Mouse (Mus musculus) CH12.LX (cell line): ENCODE results near the gene Ptger3. TPM values are rescaled to one million over a fixed set of nuclear protein-coding genes. Genes with fewer than 3 reads are reported as not detected.
A peak's percentile ranks its signal among the peaks of the same experiment; 100 is the strongest.

Experiments used
- DNase-seq: peaks from one replicate; pipeline ENCODE4 v3.0.0-alpha.2; 2013; ENCODE audit errors: extremely low read depth
- H3K27ac ChIP-seq: 2 replicates; pipeline ENCODE4 v1.5.1; 2012; ENCODE audit warnings: low read depth, mild to moderate bottlenecking, control low read depth, moderate library complexity; ENCODE audit not compliant: insufficient read depth
- H3K27me3 ChIP-seq: replicated peaks from 2 replicates; pipeline ENCODE3; 2012; ENCODE audit warnings: inconsistent platforms
- H3K36me3 ChIP-seq, 2 experiments: replicated peaks in 1 of 2; 2 replicates each; pipeline versions ENCODE3 to v1.6.1; 2012; ENCODE audit warnings: inconsistent platforms in 1 of 2, low read length in 1 of 2, mild to moderate bottlenecking in 1 of 2, mixed read lengths in 1 of 2, moderate library complexity in 1 of 2; ENCODE audit not compliant: control insufficient read depth in 1 of 2, insufficient read depth in 1 of 2
- H3K4me1 ChIP-seq, 2 experiments: 2 replicates each; pipeline ENCODE4 v1.6.1; 2012; ENCODE audit warnings: inconsistent platforms in 1 of 2, moderate library complexity in 1 of 2; ENCODE audit not compliant: insufficient read depth in 2 of 2, control insufficient read depth in 1 of 2
- H3K4me2 ChIP-seq: 2 replicates; pipeline ENCODE4 v1.6.1; 2012; ENCODE audit warnings: low read depth, mild to moderate bottlenecking, control low read depth; ENCODE audit not compliant: poor library complexity, insufficient read depth, severe bottlenecking
- H3K4me3 ChIP-seq, 3 experiments: fragments of 150-350 bp in 1 of 3; sonication (generic) in 1 of 3; replicated peaks in 1 of 3; 2 replicates each; pipeline versions ENCODE3 to v1.5.1; 2011 to 2012; ENCODE audit warnings: low read depth in 2 of 3, low read length in 2 of 3, mild to moderate bottlenecking in 2 of 3, moderate library complexity in 2 of 3, control low read depth in 1 of 3, improper control_type of control experiment in 1 of 3, inconsistent platforms in 1 of 3, mixed read lengths in 1 of 3; ENCODE audit not compliant: poor library complexity in 1 of 3
- H3K79me2 ChIP-seq: replicated peaks from 2 replicates; pipeline ENCODE4 v1.6.1; 2012; ENCODE audit warnings: mild to moderate bottlenecking, moderate library complexity; ENCODE audit not compliant: control insufficient read depth, poor library complexity, insufficient read depth, severe bottlenecking; ENCODE audit errors: extremely low read depth
- H3K9ac ChIP-seq: 2 replicates; pipeline ENCODE4 v1.6.1; 2012; ENCODE audit warnings: low read depth, mild to moderate bottlenecking, control low read depth, moderate library complexity; ENCODE audit not compliant: insufficient read depth
- H3K9me3 ChIP-seq: replicated peaks from 2 replicates; pipeline ENCODE3; 2012; ENCODE audit warnings: low read length, inconsistent platforms, mixed read lengths
- BHLHE40 ChIP-seq: IDR thresholded peaks from 2 replicates; pipeline ENCODE4 v1.6.1; 2011; ENCODE audit warnings: mild to moderate bottlenecking, low read depth, low read length, improper control_type of control experiment
- CHD1 ChIP-seq: IDR thresholded peaks from 2 replicates; pipeline ENCODE4 v1.6.1; 2012; ENCODE audit warnings: low read depth, low read length, improper control_type of control experiment, inconsistent platforms
- CHD2 ChIP-seq: IDR thresholded peaks from 2 replicates; pipeline ENCODE4 v1.6.1; 2011; ENCODE audit warnings: low read length, improper control_type of control experiment
- CTCF ChIP-seq, 2 experiments: IDR thresholded peaks in 1 of 2; conservative IDR thresholded peaks in 1 of 2; 2 replicates each; pipeline ENCODE4 v1.5.1; 2011 to 2012; ENCODE audit warnings: low read depth in 2 of 2, low read length in 2 of 2, improper control_type of control experiment in 1 of 2, inconsistent platforms in 1 of 2, mild to moderate bottlenecking in 1 of 2, moderate library complexity in 1 of 2
- E2F4 ChIP-seq: IDR thresholded peaks from 2 replicates; pipeline ENCODE4 v1.6.1; 2011; ENCODE audit warnings: low read depth, low read length, improper control_type of control experiment; ENCODE audit not compliant: insufficient replicate concordance
- ELF1 ChIP-seq: IDR thresholded peaks from 2 replicates; pipeline ENCODE4 v1.6.1; 2014; ENCODE audit warnings: low read depth, mild to moderate bottlenecking, inconsistent platforms, low read length, improper control_type of control experiment
- EP300 ChIP-seq: IDR thresholded peaks from 2 replicates; pipeline ENCODE4 v1.6.1; 2011; ENCODE audit warnings: low read length, improper control_type of control experiment
- ETS1 ChIP-seq: conservative IDR thresholded peaks from 2 replicates; pipeline ENCODE4 v1.6.1; 2012; ENCODE audit warnings: low read depth, mild to moderate bottlenecking, inconsistent platforms, low read length, improper control_type of control experiment, moderate library complexity
- GABPA ChIP-seq: IDR thresholded peaks from 2 replicates; pipeline ENCODE4 v1.6.1; 2012; ENCODE audit warnings: low read depth, low read length, improper control_type of control experiment, inconsistent platforms; ENCODE audit not compliant: insufficient replicate concordance
- HCFC1 ChIP-seq: IDR thresholded peaks from 2 replicates; pipeline ENCODE4 v1.6.1; 2012; ENCODE audit warnings: low read depth, mild to moderate bottlenecking, inconsistent platforms, low read length, improper control_type of control experiment
- IRF4 ChIP-seq: IDR thresholded peaks from 2 replicates; pipeline ENCODE4 v1.6.1; 2014; ENCODE audit warnings: low read depth, mild to moderate bottlenecking, inconsistent platforms, low read length, improper control_type of control experiment
- JUN ChIP-seq: IDR thresholded peaks from 2 replicates; pipeline ENCODE4 v1.6.1; 2011; ENCODE audit warnings: low read depth, mild to moderate bottlenecking, low read length, improper control_type of control experiment, moderate library complexity; ENCODE audit not compliant: insufficient read depth
- JUND ChIP-seq: conservative IDR thresholded peaks from 2 replicates; pipeline ENCODE4 v1.6.1; 2011; ENCODE audit warnings: low read depth, low read length, improper control_type of control experiment
- KAT2A ChIP-seq: IDR thresholded peaks from 2 replicates; pipeline ENCODE4 v1.6.1; 2012; ENCODE audit warnings: low read length, improper control_type of control experiment, inconsistent platforms; ENCODE audit not compliant: insufficient replicate concordance
- MAFK ChIP-seq: IDR thresholded peaks from 2 replicates; pipeline ENCODE4 v1.6.1; 2011; ENCODE audit warnings: low read length, improper control_type of control experiment; ENCODE audit not compliant: insufficient replicate concordance
- MAX ChIP-seq: IDR thresholded peaks from 2 replicates; pipeline ENCODE4 v1.6.1; 2011; ENCODE audit warnings: low read length, improper control_type of control experiment
- MAZ ChIP-seq: IDR thresholded peaks from 2 replicates; pipeline ENCODE4 v1.6.1; 2012; ENCODE audit warnings: low read depth, mild to moderate bottlenecking, inconsistent platforms, low read length, improper control_type of control experiment, moderate library complexity
- MEF2A ChIP-seq: IDR thresholded peaks from 2 replicates; pipeline ENCODE4 v1.6.1; 2014; ENCODE audit warnings: low read depth, mild to moderate bottlenecking, inconsistent platforms, low read length, improper control_type of control experiment, borderline replicate concordance
- MXI1 ChIP-seq: IDR thresholded peaks from 2 replicates; pipeline ENCODE4 v1.6.1; 2011; ENCODE audit warnings: mild to moderate bottlenecking, low read depth, low read length, improper control_type of control experiment
- MYC ChIP-seq: IDR thresholded peaks from 2 replicates; pipeline ENCODE4 v1.6.1; 2011; ENCODE audit warnings: low read depth, mild to moderate bottlenecking, improper control_type of control experiment, low read length
- NELFE ChIP-seq: IDR thresholded peaks from 2 replicates; pipeline ENCODE4 v1.6.1; 2011; ENCODE audit warnings: low read depth, low read length, improper control_type of control experiment
- NRF1 ChIP-seq: IDR thresholded peaks from 2 replicates; pipeline ENCODE4 v1.6.1; 2014; ENCODE audit warnings: low read depth, mild to moderate bottlenecking, inconsistent platforms, low read length, improper control_type of control experiment, moderate library complexity
- PAX5 ChIP-seq: IDR thresholded peaks from 2 replicates; pipeline ENCODE4 v1.6.1; 2012; ENCODE audit warnings: low read length, inconsistent platforms, mixed read lengths
- POLR2A ChIP-seq: IDR thresholded peaks from 2 replicates; pipeline ENCODE4 v1.6.1; 2011; ENCODE audit warnings: low read depth, mild to moderate bottlenecking, improper control_type of control experiment, low read length
- POLR2AphosphoS2 ChIP-seq: IDR thresholded peaks from 2 replicates; pipeline ENCODE4 v1.6.1; 2011; ENCODE audit warnings: low read depth, low read length, improper control_type of control experiment
- RAD21 ChIP-seq: IDR thresholded peaks from 2 replicates; pipeline ENCODE4 v1.6.1; 2011; ENCODE audit warnings: low read depth, mild to moderate bottlenecking, low read length, improper control_type of control experiment, moderate library complexity
- RCOR1 ChIP-seq: conservative IDR thresholded peaks from 2 replicates; pipeline ENCODE4 v1.6.1; 2012; ENCODE audit warnings: low read depth, mild to moderate bottlenecking, inconsistent platforms, low read length, improper control_type of control experiment
- SIN3A ChIP-seq: IDR thresholded peaks from 2 replicates; pipeline ENCODE4 v1.6.1; 2012; ENCODE audit warnings: low read length, improper control_type of control experiment, inconsistent platforms
- SMC3 ChIP-seq: IDR thresholded peaks from 2 replicates; pipeline ENCODE4 v1.6.1; 2011; ENCODE audit warnings: low read depth, low read length, improper control_type of control experiment
- TBP ChIP-seq: conservative IDR thresholded peaks from 2 replicates; pipeline ENCODE4 v1.6.1; 2011; ENCODE audit warnings: low read depth, low read length, improper control_type of control experiment
- TCF12 ChIP-seq: IDR thresholded peaks from 2 replicates; pipeline ENCODE4 v1.6.1; 2014; ENCODE audit warnings: low read depth, mild to moderate bottlenecking, inconsistent platforms, low read length, improper control_type of control experiment
- UBTF ChIP-seq: IDR thresholded peaks from 2 replicates; pipeline ENCODE4 v1.6.1; 2012; ENCODE audit warnings: low read depth, mild to moderate bottlenecking, inconsistent platforms, low read length, improper control_type of control experiment, moderate library complexity
- USF1 ChIP-seq: IDR thresholded peaks from 2 replicates; pipeline ENCODE4 v1.6.1; 2014; ENCODE audit warnings: low read depth, mild to moderate bottlenecking, inconsistent platforms, low read length, improper control_type of control experiment
- USF2 ChIP-seq: conservative IDR thresholded peaks from 2 replicates; pipeline ENCODE4 v1.6.1; 2011; ENCODE audit warnings: low read depth, low read length, improper control_type of control experiment
- ZC3H11A ChIP-seq: IDR thresholded peaks from 2 replicates; pipeline ENCODE4 v1.6.1; 2012; ENCODE audit warnings: low read depth, mild to moderate bottlenecking, inconsistent platforms, low read length, improper control_type of control experiment
- ZKSCAN1 ChIP-seq: IDR thresholded peaks from 2 replicates; pipeline ENCODE4 v1.6.1; 2012; ENCODE audit warnings: low read depth, inconsistent platforms, low read length, improper control_type of control experiment, borderline replicate concordance
- ZMIZ1 ChIP-seq: IDR thresholded peaks from 2 replicates; pipeline ENCODE4 v1.6.1; 2012; ENCODE audit warnings: low read depth, mild to moderate bottlenecking, inconsistent platforms, low read length, improper control_type of control experiment
- ZNF384 ChIP-seq: IDR thresholded peaks from 2 replicates; pipeline ENCODE4 v1.6.1; 2012; ENCODE audit warnings: low read depth, low read length, improper control_type of control experiment, inconsistent platforms
- dilution Hi-C: fragments of 300-500 bp; cut with MboI; formaldehyde crosslinking; loops from 2 replicates; pipeline ENCODE4 v1.14.3; 2020; ENCODE audit warnings: low sequenced_read_pairs; ENCODE audit not compliant: extremely low pct_unique_long_range_greater_than_20kb, extremely low pct_ligation_motif_present
- in situ Hi-C: fragments of 300-500 bp; cut with MboI; formaldehyde crosslinking; loops from 3 replicates; pipeline ENCODE4 v1.14.3; 2019; ENCODE audit warnings: low sequenced_read_pairs, low pct_ligation_motif_present, low pct_unique_long_range_greater_than_20kb, mixed read lengths
- polyA plus RNA-seq: library from polyadenylated mRNA; unstranded; fragments of >175 nt; gene quantifications from 2 replicates; pipeline ENCODE4 v1.2.1, GENCODE M21; 2012; ENCODE audit warnings: low read depth; ENCODE audit not compliant: insufficient read length
- total RNA-seq, 2 experiments: library from RNA; depleted of rRNA; stranded (reverse); fragments of 300-350 nt in 1 of 2; fragments of >200 nt in 1 of 2; gene quantifications; 2 replicates each; pipeline ENCODE4 v1.2.3; 2012 to 2014

Ptger3 gene
- total and polyA plus RNA-seq, 3 experiments, result 0.06 TPM; not detected in 2

DNA sequence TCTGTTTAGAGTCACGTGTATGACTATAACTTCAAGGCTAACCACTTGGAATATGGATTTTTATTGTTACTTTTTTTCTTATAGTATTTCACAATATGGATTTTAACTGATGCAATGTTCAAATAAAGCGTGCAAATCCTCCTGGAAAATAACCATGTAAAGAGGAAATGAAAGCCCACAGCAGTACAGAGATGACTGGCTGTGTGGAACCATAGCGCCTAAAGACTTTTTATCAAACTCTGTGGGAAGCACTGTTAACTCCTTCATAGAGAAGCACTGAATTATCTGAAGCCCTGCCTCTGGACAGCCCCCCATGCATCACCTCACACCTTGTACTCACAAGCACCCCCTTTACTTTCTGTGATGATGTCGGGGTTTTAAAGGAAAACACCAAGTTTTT, 69.0 kb downstream of the Ptger3 start:
- no peaks in the 10 kb centered on the region for H3K36me3 ChIP-seq
- no peak overlapping the region for H3K9ac ChIP-seq
- peak overlapping the region; percentile 39; the same call in 1 of the 2 replicates for H3K4me2 ChIP-seq
- dilution Hi-C loops (no loop called here), in situ Hi-C loops (no loop called here)
- H3K27me3 ChIP-seq, result no peaks in the 10 kb centered on the region
- peak; percentile 94 for DNase-seq
- H3K4me3 ChIP-seq, result no peak overlapping the region
- no peak overlapping the region for H3K27ac ChIP-seq
- TF ChIP-seq ETS1, result peak; percentile 91
- peak; percentile 100 for TF ChIP-seq EP300
- no peak for TF ChIP-seq NRF1
- TF ChIP-seq MAZ, result peak; percentile 74
- 0 out of 2 replicates have a peak, but pooled peaks have one; percentile 28 for TF ChIP-seq ZMIZ1
- peak; percentile 85 for TF ChIP-seq ZNF384
- no peak for TF ChIP-seq PAX5
- TF ChIP-seq BHLHE40, result peak; percentile 99
- no peak; the same call in 1 of the 2 replicates for TF ChIP-seq ZKSCAN1
- no peak for TF ChIP-seq CHD1
- TF ChIP-seq CTCF (conservative IDR thresholded peaks at IDR 0.05 in 1 of 2, IDR thresholded peaks at IDR 0.05 in 1 of 2; ENCODE audit: low read depth in 2 of 2, low read length in 2 of 2), result no peak
- peak; percentile 12; the same call in 1 of the 2 replicates for TF ChIP-seq SMC3
- TF ChIP-seq NELFE, result 0 out of 2 replicates have a peak, but pooled peaks have one; percentile 35
- peak; percentile 35; the same call in 1 of the 2 replicates for TF ChIP-seq USF2
- TF ChIP-seq USF1, result no peak
- 0 out of 2 replicates have a peak, but pooled peaks have one; percentile 43 for TF ChIP-seq KAT2A
- peak; percentile 89 for TF ChIP-seq TCF12
- TF ChIP-seq JUND, result peak; percentile 100
- TF ChIP-seq SIN3A, result peak; percentile 84
- TF ChIP-seq RAD21, result no peak; the same call in none of the 2 replicates
- TF ChIP-seq GABPA, result no peak
- TF ChIP-seq TBP, result no peak; the same call in 1 of the 2 replicates
- TF ChIP-seq MEF2A, result peak; percentile 94
- TF ChIP-seq ELF1, result peak; percentile 33; the same call in 1 of the 2 replicates
- TF ChIP-seq MXI1, result peak; percentile 53; the same call in 1 of the 2 replicates
- TF ChIP-seq ZC3H11A, result no peak
- peak; percentile 95 for TF ChIP-seq CHD2
- peak; percentile 100 for TF ChIP-seq IRF4
- TF ChIP-seq HCFC1, result peak; percentile 45
- TF ChIP-seq POLR2A, result no peak
- peak; percentile 77; the same call in 1 of the 2 replicates for TF ChIP-seq E2F4
- TF ChIP-seq POLR2AphosphoS2, result no peak
- TF ChIP-seq MAX, result peak; percentile 85
- TF ChIP-seq MYC, result peak; percentile 96
- TF ChIP-seq MAFK, result peak; percentile 90
- TF ChIP-seq UBTF, result no peak
- TF ChIP-seq RCOR1, result peak; percentile 100
- TF ChIP-seq JUN, result peak; percentile 99
- no peaks in the 10 kb centered on the region for H3K79me2 ChIP-seq
- H3K9me3 ChIP-seq, result no peaks in the 10 kb centered on the region
- H3K4me1 ChIP-seq, result peaks cover 19 to 37% of the 10 kb centered on the region in 2 experiments
